Mouse (Mus musculus): ENCODE measurements around the gene Inppl1.

The Inppl1 gene

DNA sequence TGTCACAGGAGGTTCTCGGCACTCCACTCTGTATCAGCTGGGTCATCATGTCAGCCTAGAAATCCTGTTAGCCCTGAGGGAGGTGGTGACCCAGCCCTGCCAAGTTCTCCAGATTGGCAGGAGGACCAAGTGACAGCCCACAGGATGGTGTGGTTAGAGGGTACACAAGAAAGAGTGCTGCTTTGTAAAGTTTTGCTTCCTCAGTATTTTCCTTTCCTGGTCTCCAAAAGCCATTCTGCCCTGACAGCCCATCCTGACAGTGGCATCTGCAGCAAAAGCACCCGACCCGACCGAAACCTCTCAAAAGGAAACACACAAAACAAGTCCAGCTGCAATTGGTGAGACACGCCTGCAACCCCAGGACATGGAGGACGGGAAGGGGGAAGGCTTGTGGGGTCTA is 6.2 kb upstream of the Inppl1 start:
- DNase-seq (ENCODE audit: low read depth), result no peak

DNA sequence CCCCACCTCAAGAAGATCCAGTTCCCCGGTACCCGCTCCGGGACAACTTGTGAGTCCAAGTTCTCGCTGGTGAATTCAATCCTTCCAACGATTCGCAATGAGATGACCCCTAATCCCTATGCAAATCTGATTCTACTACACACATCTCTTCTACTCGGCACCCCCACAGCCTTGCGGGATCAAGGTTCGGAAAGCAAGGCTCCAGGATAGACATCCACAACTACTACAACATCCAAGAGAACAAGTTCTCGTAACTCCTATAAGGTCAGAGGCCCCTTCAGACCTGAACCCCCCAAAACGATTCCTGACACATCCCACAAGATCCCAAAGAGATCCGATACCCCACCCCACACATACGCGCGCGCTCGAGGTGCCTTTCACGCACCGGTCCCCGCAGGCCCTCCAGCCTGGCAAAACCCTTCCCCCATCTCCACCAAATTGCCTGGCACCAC is 849 bp downstream of the Inppl1 start:
- no peak for DNase-seq (ENCODE audit: low read depth)

GRCm38 (mm10) chr7:101836271-101837153 is 1.5 kb downstream of the Inppl1 start:
- peak; percentile 74 for DNase-seq (ENCODE audit: low read depth)

GRCm38 (mm10) chr7:101835457-101836109 is 2.4 kb downstream of the Inppl1 start:
- DNase-seq (ENCODE audit: low read depth), result peak; percentile 33

DNA sequence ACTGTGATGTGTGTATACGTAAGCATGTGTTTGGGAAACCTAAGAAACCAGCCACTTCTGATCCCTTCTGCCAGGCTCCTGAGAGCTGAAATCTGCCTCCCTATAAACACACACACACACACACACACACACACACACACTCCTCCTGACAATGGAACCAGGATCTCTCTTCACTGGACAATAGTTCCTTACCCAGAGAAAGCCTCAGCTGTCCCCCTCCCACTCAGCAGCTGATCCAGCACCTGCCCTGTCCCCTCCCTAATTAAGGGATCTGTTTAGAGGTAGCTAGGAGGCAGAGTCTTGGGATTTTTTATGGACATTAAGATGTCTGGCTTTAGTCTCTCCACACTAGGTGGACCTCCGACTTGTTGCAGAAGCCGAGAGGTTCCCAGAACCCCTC is 3.1 kb downstream of the Inppl1 start:
- no peak for DNase-seq (ENCODE audit: low read depth)

- DNase-seq (ENCODE audit: low read depth), result no peak
These were observed 4.0 kb downstream of the Inppl1 start for GRCm38 (mm10) chr7:101833916-101834584.

GRCm38 (mm10) chr7:101833352-101833751 is 4.7 kb downstream of the Inppl1 start:
- DNase-seq (ENCODE audit: low read depth), result no peak

DNA sequence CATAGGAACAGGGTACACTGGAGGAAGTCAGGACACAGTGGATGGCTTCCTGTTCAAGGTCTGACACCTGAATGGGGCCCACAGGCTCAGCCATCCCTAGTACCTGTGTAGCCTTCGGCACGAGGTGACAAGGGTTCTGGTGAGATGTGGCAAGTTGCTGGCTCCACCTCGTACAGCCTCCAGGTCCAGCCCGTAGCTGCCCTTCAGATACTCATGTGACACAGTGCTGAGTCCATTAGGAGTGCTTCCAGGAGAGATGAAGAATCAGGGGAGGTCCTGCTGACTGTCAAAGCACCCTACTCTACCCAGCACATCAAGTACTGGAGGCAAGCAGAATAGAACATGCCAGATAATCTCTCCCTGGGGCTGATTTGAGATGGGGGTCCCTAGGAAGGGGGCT is 5.7 kb downstream of the Inppl1 start:
- no peak for DNase-seq (ENCODE audit: low read depth)

- no peak for DNase-seq (ENCODE audit: low read depth)
These were observed 6.6 kb downstream of the Inppl1 start for GRCm38 (mm10) chr7:101831437-101831836.

DNA sequence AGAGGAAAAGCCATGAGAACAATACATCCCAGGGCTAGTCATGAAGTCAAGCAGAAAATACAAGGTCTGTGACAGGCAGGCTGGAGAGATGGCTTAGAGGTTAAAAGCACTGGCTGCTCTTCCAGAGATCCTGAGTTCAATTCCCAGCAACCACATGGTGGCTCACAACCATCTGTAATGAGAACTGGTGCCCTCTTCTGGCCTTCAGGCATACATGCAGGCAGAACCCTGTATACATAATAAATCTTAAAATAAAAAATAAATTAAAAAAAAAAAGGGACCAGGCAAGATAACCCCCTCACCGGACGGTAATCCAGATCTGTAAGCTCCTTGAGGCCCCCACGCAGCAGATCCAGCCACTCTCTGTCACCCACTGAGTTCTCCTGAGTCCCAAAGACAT is 7.7 kb downstream of the Inppl1 start:
- DNase-seq (ENCODE audit: low read depth), result no peak

DNA sequence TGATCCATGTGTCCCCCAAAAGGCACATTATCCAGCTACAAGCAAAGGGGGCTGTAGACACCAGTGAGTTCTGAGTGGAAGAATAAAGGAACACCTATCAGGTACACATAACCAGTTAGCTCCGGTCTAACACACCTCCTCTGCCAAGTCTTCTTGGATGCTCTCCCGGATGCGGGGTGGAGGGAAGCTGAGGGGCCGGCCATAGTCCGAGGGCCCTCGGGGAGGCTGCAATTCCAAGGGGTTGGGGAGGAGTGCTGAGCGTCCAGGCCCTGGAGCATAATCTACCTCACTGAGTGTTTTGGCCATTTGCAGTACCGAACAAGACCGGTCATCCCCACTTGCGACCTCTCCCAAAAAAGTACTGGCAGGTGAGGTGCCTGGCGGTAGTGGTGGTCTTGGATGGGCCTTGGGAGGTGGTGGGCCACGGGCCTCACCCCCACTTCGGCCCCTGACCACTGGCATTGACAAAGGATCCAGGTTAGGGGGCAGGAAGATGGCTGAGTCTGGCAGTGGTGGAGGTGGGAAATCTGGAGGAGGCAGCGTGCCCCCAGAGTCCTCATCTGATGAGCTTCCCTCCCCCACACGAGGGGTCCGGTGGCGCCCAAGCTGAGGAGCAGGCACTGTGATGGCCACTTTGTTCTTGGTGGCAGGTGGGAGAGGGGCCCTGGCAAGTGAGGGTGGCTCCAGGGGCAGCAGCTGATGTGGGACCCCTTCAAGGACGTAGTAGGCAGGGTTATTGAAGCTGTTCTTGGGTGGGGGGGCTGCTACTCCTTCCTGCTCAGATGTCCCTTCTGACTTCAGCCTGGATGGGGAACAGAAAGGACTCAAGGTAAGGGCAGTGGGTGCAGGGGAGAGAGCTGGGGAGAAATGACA is 14.0 kb downstream of the Inppl1 start:
- DNase-seq (ENCODE audit: low read depth), result no peak

DNA sequence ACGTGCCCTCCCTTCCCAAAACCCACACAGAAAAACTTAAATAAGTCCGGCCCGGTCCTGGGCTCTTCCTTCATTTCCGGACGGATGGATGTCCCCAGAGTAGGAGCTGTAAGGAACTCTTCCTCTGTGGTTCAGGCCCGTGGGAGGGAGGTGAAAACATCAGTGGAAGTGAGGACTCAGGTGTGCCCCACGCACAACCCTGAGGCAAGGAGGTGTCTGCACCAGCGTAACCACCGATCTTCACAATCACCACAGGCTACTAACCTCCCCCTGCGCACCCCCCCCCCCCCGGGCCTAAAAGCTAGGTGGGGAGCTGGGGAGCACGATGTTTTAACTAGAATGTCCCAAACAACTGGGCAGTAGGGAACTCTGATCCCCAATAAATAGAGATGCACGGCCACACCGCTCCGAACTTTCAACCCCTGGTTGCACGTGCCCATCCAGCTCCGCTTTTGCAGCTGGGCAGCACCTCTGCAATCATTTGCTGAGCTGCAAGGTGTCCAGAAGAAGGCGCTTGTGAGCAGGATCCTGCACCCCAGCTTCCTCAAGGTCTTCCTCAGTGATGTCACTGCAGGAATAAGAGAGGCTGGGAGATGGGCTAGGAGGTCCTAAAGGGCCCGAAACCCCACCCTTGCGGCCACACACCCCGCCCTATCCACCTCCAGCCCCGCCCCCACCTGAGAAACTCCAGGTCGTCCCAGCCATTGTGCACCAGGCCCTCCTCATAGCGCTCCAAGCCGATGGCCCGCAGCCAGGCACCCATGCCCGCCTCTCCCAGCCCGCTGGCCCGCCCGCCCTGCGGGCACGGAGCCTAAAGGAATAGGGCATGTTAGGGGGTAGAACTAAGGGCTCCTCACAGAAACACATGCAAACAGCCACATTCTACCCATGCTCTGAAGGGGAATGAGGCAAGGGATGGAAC is 14.9 kb downstream of the Inppl1 start:
- DNase-seq (ENCODE audit: low read depth), result no peak

DNA sequence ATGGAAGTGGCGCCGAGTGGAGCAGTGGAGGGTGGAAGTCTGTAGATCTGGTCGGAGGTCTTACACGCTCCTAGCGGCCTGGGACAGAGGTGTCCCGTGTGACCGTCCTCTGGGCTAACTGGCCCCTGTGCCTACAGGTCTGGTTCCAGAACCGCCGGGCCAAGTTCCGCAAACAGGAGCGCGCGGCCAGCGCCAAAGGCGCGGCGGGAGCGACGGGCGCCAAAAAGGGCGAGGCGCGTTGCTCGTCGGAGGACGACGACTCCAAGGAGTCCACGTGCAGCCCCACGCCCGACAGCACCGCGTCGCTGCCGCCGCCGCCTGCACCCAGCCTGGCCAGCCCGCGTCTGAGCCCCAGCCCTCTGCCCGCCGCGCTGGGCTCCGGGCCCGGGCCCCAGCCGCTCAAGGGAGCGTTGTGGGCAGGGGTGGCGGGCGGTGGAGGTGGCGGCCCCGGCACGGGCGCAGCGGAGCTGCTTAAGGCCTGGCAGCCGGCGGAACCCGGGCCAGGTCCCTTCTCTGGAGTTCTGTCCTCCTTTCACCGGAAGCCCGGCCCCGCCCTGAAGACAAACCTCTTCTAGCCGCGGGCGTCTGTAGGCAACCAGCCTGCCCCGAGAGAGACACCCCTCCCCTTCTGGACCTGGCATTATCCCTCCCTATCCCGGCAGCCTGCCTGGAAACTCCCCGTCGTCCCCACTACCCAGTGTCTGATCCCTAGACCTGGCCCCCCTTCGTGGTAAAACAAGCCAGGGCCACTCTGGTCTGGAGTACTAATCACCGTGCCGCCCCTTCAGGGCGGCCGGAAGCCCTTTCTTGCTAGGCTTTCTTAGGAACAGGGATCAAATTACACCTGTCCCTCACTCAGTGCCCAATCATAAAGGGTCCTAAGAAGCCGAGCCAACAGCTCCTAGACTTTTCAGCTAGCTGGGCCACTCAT is 16.2 kb downstream of the Inppl1 start:
- DNase-seq (ENCODE audit: low read depth), result peak; percentile 62

DNA sequence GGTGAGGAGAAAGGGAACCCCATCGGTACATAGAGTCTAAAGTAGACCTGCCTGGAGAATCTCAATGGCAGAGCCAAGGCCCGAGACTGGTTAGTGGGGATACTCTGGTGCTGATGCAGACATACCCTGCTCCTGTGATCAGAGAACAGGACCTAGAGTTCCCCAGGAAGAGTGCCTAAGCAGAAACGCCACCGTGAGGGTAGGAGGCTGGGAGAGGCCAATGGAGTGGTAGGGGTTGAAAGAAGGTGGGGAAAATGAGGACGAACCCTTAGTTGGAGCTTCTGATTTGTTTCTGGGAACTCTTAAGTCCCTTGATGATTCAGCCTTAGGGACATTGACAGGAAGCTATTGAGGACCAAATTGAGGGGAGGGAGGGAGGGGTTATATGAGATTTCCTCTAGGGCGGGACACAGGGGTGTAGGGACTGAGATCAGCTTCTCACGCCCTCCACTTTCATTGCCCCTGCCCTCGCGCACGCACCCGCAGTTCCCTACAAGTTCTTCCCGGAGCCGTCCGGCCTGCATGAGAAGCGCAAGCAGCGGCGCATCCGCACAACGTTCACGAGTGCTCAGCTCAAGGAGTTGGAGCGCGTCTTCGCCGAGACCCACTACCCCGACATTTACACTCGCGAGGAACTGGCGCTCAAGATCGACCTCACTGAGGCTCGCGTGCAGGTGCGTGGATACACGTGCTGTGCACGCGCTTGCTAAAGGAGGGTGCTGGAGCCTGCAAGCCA is 17.6 kb downstream of the Inppl1 start:
- DNase-seq (ENCODE audit: low read depth), result peak; percentile 50

GRCm38 (mm10) chr7:101817861-101818401 is 20.1 kb downstream of the Inppl1 start, which contains the start of gene Phox2a:
Gene Phox2a (plus strand): TSS chr7:101818313.
- peak; percentile 4 for DNase-seq (ENCODE audit: low read depth)

GRCm38 (mm10) chr7:101777053-101777452 is 61.0 kb downstream of the Inppl1 start:
- no peak for DNase-seq (ENCODE audit: low read depth)

- no peak for DNase-seq (ENCODE audit: low read depth)
These were observed 65.3 kb downstream of the Inppl1 start for GRCm38 (mm10) chr7:101772687-101773086.

All from induced T-regulatory cell, adult 2 months (primary cell).